Mouse (Mus musculus) thymus, adult 2 months (tissue): ENCODE measurements around the gene Dhrs7. TPM values are rescaled to one million over a fixed set of nuclear protein-coding genes. Genes with fewer than 3 reads are reported as not detected.

Experiments
- DNase-seq: peaks from one replicate; pipeline ENCODE4 v3.0.0; 2021
- H3K27ac ChIP-seq: fragments of 200-500 bp; 2 replicates; pipeline ENCODE4 v1.5.1; 2012; ENCODE audit warnings: low read length, control low read depth; ENCODE audit not compliant: control insufficient read depth, insufficient read depth
- H3K27me3 ChIP-seq: fragments of 200-500 bp; 2 replicates; pipeline ENCODE4 v1.6.1; 2012; ENCODE audit warnings: mild to moderate bottlenecking, low read length, moderate library complexity, mixed read lengths; ENCODE audit not compliant: control insufficient read depth, insufficient read depth
- H3K36me3 ChIP-seq: fragments of 200-500 bp; 2 replicates; pipeline ENCODE4 v1.6.1; 2012; ENCODE audit warnings: mild to moderate bottlenecking, low read length, moderate library complexity; ENCODE audit not compliant: control insufficient read depth, insufficient read depth
- H3K4me1 ChIP-seq: fragments of 200-500 bp; replicated peaks from 2 replicates; pipeline ENCODE4 v1.6.1; 2012; ENCODE audit warnings: low read length; ENCODE audit not compliant: control insufficient read depth, insufficient read depth
- H3K4me3 ChIP-seq: fragments of 200-500 bp; 2 replicates; pipeline ENCODE4 v1.5.1; 2012; ENCODE audit warnings: mild to moderate bottlenecking, low read length, control low read depth, moderate library complexity; ENCODE audit not compliant: control insufficient read depth, insufficient read depth
- CTCF ChIP-seq: fragments of 200-500 bp; IDR thresholded peaks from 2 replicates; pipeline ENCODE4 v1.5.1; 2012; ENCODE audit warnings: mild to moderate bottlenecking, control low read depth, low read length, moderate library complexity, borderline replicate concordance; ENCODE audit not compliant: control insufficient read depth, poor library complexity, insufficient read depth; ENCODE audit errors: extremely low read depth
- POLR2A ChIP-seq: fragments of 200-500 bp; IDR thresholded peaks from 2 replicates; pipeline ENCODE4 v1.6.1; 2012; ENCODE audit warnings: mild to moderate bottlenecking, low read length, control low read depth, moderate library complexity; ENCODE audit not compliant: control insufficient read depth, poor library complexity, insufficient read depth; ENCODE audit errors: extremely low read depth
- WGBS: fragments of 180-500 bp; shearing (Covaris S2); methylation state at CpG from one replicate; pipeline ENCODE4 v1.1.7; 2018; 5-methylcytosine and 5-hydroxymethylcytosine counted together
- polyA plus RNA-seq: library from polyadenylated mRNA; depleted of rRNA; stranded (reverse); fragments of >200 nt; gene quantifications from 2 replicates; pipeline ENCODE4 v1.2.3, GENCODE M21; 2012

The Dhrs7 gene
- polyA plus RNA-seq, 1 experiment = 16.9 TPM

DNA sequence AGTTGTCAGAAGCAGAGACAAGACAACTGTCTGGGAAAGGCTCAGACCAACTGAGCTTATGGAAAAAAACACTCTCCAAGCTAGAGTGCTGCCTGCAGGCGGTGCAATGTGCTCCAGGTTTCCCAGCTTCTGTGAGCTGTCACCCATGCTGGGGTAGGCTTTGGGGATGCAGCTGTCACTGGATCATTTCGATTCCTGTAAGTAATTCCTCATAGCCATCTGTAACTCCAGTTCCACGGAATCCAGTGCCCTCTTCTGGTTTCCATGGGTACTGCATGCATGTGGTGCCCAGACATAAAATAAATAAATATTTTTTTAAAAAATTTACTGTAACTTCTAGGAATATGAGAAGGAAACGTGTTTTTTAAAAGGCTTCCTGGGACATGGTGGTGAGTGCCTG is 10.0 kb downstream of the Dhrs7 start:
- DNase-seq = peak; percentile 40
- Histone ChIP-seq H3K27ac (no peak overlapping the region), H3K4me3 (no peak overlapping the region), H3K36me3 (no peaks in the 10 kb centered on the region), H3K4me1 (no peaks in the 10 kb centered on the region), H3K27me3 (no peaks in the 10 kb centered on the region)
- 41% methylated on average over 4 of the region's 4 CpGs for WGBS
- no peak for TF ChIP-seq POLR2A
- TF ChIP-seq CTCF = 0 out of 2 replicates have a peak, but pooled peaks have one; percentile 22

DNA sequence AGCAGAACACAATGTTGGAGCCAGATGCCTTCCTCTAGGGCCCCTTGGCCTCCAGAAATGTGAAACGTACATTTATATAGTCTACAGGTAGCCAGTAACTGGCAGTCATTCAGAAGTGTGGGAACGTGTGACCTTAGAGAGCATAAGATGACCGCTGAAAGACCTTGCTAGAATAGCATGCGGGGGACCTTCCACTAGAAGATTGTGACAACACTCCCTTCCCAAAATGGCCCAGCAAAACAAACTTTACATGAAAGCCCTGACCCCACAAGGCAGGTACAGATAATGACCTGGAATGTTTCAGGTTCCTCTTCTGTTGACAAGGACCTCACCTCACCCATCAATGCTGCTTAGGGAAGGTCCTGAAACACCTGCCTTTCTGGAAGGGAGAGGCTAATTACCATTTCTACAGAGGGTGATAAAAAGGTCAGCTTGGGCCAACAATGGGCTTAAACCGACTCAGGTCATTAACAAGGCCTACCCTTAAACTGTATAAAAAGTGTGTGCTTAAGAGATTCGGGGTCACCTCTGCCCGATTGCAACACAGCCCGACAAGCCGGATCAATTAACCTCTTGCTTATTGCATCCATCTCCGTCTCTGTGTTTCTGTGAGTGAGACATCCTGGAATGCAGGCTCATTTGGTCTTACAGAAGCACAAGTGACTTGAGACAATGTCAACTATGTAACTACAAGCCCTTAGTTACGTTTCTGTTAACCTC is 14.9 kb downstream of the Dhrs7 start, which contains the start of gene Gm4756:
TSS of gene Gm4756 (minus strand) at position 51 of the 720 bp plus-strand sequence.
- no peak for DNase-seq
- Histone ChIP-seq H3K36me3 (no peaks in the 10 kb centered on the region), H3K4me3 (no peak within 1 kb of the TSS), H3K27me3 (no peaks in the 10 kb centered on the region), H3K4me1 (no peaks in the 10 kb centered on the region), H3K27ac (no peak within 1 kb of the TSS)
- no peak for TF ChIP-seq CTCF
- no peak for TF ChIP-seq POLR2A
- 96% methylated on average over 11 of the region's 11 CpGs for WGBS

DNA sequence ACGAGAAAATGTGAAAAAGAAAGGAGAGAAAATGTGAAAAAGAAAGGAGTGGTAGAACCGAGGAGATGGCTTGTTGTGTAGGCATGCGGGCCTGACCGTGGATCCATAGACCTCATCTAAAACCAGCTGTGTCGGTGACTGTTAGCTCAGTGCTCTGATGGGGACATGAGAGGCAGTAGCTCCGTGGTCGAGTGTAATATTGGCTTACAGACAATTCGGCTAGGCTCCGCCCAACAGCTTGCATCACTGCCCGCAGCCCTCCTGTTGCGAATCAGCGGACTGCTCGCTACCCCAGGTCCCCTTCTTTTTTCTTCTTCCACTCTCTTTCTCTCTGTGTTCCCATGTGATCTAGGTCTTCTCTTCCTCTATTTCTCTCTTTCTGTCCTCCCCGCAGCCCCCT is 15.8 kb downstream of the Dhrs7 start:
- Histone ChIP-seq H3K4me3 (no peak overlapping the region), H3K27ac (no peak overlapping the region), H3K36me3 (no peaks in the 10 kb centered on the region), H3K4me1 (no peaks in the 10 kb centered on the region), H3K27me3 (no peaks in the 10 kb centered on the region)
- TF ChIP-seq CTCF (no peak), POLR2A (no peak)
- no peak for DNase-seq
- WGBS = 96% methylated on average over 14 of the region's 14 CpGs

DNA sequence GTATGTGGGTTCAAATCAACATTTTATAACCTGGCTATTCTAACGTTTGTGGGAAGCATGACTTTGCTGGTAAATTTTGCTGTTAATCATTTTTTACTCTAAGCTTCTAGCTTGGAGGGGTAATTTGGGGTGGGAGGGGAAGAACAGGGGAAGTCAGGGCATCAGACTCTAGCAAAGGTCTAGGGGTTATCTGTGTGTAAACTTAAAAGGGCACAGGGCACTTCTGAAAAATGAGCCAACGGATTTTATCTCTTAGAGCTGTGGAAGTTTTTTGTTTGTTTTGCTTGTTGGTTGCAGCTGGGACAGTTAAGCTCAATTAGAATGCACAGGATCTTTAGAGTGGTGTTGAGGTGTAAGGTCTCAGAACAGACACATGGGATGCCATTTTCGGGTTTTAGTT is 26.7 kb downstream of the Dhrs7 start:
- TF ChIP-seq POLR2A = no peak
- no peak for TF ChIP-seq CTCF
- Histone ChIP-seq H3K36me3 (no peaks in the 10 kb centered on the region), H3K27ac (no peak overlapping the region), H3K4me3 (no peak overlapping the region), H3K4me1 (no peaks in the 10 kb centered on the region), H3K27me3 (no peaks in the 10 kb centered on the region)
- WGBS = 79% methylated on average over 3 of the region's 3 CpGs
- no peak for DNase-seq

DNA sequence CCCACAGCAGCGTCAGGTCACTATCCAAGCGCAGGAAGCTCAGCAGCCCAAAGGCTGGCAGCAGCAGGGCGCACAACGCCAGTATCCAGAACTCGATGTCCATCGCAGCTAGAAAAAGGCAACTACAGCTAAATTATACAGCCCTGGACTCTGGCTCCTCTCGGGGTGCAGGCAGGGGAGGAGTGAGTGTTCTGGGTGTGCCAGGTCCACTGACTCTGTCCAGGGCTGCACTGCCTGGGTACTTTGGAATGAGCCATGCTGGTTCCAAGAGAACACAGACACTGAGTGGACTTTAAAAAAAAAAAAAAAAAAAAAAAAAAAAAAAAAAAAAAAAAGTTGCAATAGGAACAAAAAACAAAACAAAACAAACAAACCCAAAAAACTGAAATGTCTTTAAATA is 36.0 kb downstream of the Dhrs7 start:
- Histone ChIP-seq H3K36me3 (no peaks in the 10 kb centered on the region), H3K27me3 (no peaks in the 10 kb centered on the region), H3K4me3 (no peak overlapping the region), H3K27ac (no peak overlapping the region), H3K4me1 (no peaks in the 10 kb centered on the region)
- no peak for TF ChIP-seq CTCF
- no peak for TF ChIP-seq POLR2A
- whole genome bisulfite sequencing = 97% methylated on average over 7 of the region's 7 CpGs
- DNase-seq = no peak

DNA sequence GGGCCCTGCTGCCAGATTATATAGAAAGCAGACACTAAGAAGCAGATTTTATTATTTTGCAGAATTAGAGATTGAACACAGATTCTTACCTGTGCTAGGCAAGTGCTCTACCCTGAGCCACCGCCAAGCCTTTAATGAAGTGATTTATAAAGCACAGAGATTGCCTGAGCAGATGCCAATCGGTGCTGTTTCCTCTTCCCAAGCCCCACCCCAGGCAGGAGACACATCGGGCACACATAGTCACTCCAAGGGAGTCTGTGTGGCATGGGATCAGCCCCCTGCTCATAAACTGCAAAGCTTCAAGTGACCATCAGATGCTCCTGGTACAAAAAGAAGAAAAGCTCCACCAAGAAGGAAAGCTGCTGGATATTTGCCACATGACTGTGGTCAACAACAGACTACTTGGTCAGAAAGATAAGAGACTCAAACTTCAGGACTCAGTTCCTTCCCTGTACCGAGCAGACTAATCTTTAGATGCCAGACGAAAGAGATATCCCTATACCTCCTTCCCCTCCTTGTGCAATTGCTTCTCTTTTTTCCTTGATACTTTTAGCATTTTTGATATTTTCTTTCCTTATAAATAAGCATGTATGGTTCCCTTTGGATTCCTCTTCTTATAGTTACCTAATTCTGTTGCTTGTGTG is 41.7 kb downstream of the Dhrs7 start:
- DNase-seq = no peak
- Histone ChIP-seq H3K4me3 (no peak overlapping the region), H3K4me1 (no peaks in the 10 kb centered on the region), H3K27ac (no peak overlapping the region), H3K27me3 (no peaks in the 10 kb centered on the region), H3K36me3 (no peaks in the 10 kb centered on the region)
- TF ChIP-seq CTCF = no peak
- TF ChIP-seq POLR2A = no peak
- 18% methylated on average over 5 of the region's 5 CpGs for WGBS
